Mouse (Mus musculus) MEL (cell line): ENCODE measurements at regions not wholly inside any gene's neighbourhood (a gene's known extent, or its start where the extent isn't known, plus 50 kb on each side); places are given as distances from the start of the nearest gene placed in this dataset.

ENCODE experiments used
- GABPA ChIP-seq: IDR thresholded peaks from 2 replicates; pipeline ENCODE4 v1.6.1; 2012; ENCODE audit warnings: low read depth, mild to moderate bottlenecking, inconsistent platforms, low read length, improper control_type of control experiment, moderate library complexity
- POLR2A ChIP-seq, 2 experiments: IDR thresholded peaks; 2 replicates each; pipeline ENCODE4 v1.6.1; 2011 to 2012; ENCODE audit warnings: low read length in 2 of 2, mild to moderate bottlenecking in 2 of 2, control low read depth in 1 of 2, improper control_type of control experiment in 1 of 2, low read depth in 1 of 2, moderate library complexity in 1 of 2; ENCODE audit not compliant: control insufficient read depth in 1 of 2, insufficient read depth in 1 of 2, poor library complexity in 1 of 2
- ZKSCAN1 ChIP-seq: IDR thresholded peaks from 2 replicates; pipeline ENCODE4 v1.6.1; 2012; ENCODE audit warnings: low read depth, mild to moderate bottlenecking, inconsistent platforms, low read length, improper control_type of control experiment, moderate library complexity

DNA sequence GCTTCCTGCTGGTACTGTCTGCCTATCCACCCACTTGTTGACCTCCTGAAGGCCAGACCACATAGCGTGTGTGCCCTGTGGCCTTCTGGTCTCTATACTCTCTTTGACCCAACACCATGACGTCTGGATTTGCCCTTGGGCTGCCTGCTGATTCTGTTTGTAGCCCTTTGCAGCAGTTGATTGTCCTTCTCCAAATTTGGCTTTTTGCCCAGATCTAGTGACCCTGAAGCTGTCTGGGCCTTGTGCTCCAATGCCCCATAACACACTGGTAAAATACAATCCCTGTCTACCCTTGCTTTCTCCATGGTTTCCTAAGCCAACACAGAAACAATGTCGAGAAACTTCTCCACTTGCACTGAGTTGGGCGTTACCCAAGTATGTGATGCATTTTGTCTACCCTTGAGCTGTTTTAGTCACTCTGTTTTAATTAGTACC, 979.3 kb downstream of the Epha4 start:
- TF ChIP-seq ZKSCAN1 (no peak), POLR2A (IDR thresholded peaks at IDR 0.05; ENCODE audit: control insufficient read depth in 1 of 2, insufficient read depth in 1 of 2, low read depth in 1 of 2, low read length in 2 of 2, poor library complexity in 1 of 2) (no peak), GABPA (no peak)
